In the genomic region with DNA sequence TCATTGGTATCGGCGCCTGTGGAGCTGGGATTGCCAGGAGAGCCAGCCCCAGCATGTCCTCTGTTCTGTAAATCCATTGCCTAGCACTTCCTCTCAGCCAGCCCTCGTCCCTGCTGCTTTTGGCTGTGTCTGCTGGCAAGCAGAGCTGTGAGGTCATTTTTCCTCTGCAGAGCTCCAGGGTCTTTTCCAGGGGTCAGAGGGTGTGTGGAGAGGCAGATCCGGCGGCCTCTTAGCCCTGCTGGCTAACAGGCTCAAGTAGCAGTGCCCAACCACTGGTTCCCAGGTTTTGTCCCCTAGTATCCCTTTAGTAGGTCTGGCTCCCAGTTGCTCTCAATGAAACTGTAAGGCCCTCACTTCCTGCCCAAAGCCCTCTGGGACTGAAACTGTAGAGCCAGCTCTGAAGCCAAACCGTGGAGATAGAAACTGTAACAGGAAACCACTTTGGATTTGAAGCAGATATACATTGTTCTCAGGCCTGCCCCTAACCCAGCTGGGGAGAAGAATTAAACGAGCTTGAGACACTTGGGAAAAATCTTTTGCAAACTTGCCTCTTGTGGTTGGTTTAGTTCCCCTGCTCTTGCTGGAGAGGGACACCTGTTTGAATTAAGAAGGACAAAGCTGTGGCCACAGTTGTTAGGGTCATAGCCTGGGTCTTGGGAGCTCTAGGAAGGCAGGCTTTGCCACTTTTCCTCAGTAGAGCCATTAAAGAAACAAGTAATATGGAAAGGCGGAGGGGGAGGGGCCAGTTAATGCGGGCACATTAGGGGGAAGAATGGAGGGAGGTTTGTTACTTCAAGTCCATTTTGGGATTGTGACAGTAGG, we compare ENCODE assay signal across 8 mouse cellular contexts.
DNase-seq lines count a peak whose midpoint lies in the region; ATAC-seq and TF ChIP-seq lines count a peak whose summit lies in the region.

No protein-coding gene starts in this region.

- no peak for TF ChIP-seq POLR2A in MEL (IDR thresholded peaks at IDR 0.05; ENCODE audit: control insufficient read depth in 1 of 2, insufficient read depth in 1 of 2, low read depth in 1 of 2, low read length in 2 of 2, poor library complexity in 1 of 2)
- TF ChIP-seq POLR2A in cerebellum, adult 2 months (IDR thresholded peaks at IDR 0.05; ENCODE audit: borderline replicate concordance, insufficient read depth, low read length) = no peak

- ATAC-seq in hindbrain, embryonic 13.5 days (ENCODE audit: low FRiP score) = 0 out of 2 replicates have a peak, but pooled peaks have one; percentile 13
- no peak for ATAC-seq in liver, embryonic 11.5 days (replicated peaks; ENCODE audit: low FRiP score)
- ATAC-seq in neural tube, embryonic 11.5 days (ENCODE audit: insufficient read depth, low FRiP score, low TSS enrichment) = no peak
- no peak for ATAC-seq in frontal cortex, adult (ENCODE audit: low TSS enrichment)

- no peak overlapping the region for H3K4me3 ChIP-seq in MEL (ENCODE audit: control insufficient read depth in 1 of 2, insufficient read depth in 1 of 2, low read depth in 2 of 2, low read length in 2 of 2)
- no peak overlapping the region for H3K4me3 ChIP-seq in cerebellum, adult 2 months (replicated peaks; ENCODE audit: insufficient read depth, low read depth, low read length)
- no peak overlapping the region for H3K4me3 ChIP-seq in hindbrain, embryonic 13.5 days
- H3K4me3 ChIP-seq in liver, embryonic 11.5 days (ENCODE audit: low read depth, low read length) = no peak overlapping the region
- no peak overlapping the region for H3K4me3 ChIP-seq in neural tube, embryonic 11.5 days (ENCODE audit: low read depth, low read length)

- no peaks in the 10 kb centered on the region for H3K27me3 ChIP-seq in MEL (ENCODE audit: control insufficient read depth in 1 of 2, insufficient read depth in 2 of 2, low read length in 2 of 2)
- H3K27me3 ChIP-seq in cerebellum, adult 2 months (ENCODE audit: control insufficient read depth, insufficient read depth, low read length) = no peaks in the 10 kb centered on the region
- no peaks in the 10 kb centered on the region for H3K27me3 ChIP-seq in hindbrain, embryonic 13.5 days
- no peaks in the 10 kb centered on the region for H3K27me3 ChIP-seq in liver, embryonic 11.5 days (replicated peaks; ENCODE audit: control insufficient read depth, insufficient read depth, low read length)
- H3K27me3 ChIP-seq in neural tube, embryonic 11.5 days (ENCODE audit: control insufficient read depth, insufficient read depth, low read length) = no peaks in the 10 kb centered on the region

- peaks cover 0 to 7% of the 10 kb centered on the region in 2 experiments; a peak in 2 of 4 replicates for H3K36me3 ChIP-seq in MEL (ENCODE audit: control insufficient read depth in 1 of 2, insufficient read depth in 2 of 2, low read length in 2 of 2)
- H3K36me3 ChIP-seq in hindbrain, embryonic 13.5 days = no peaks in the 10 kb centered on the region
- no peaks in the 10 kb centered on the region for H3K36me3 ChIP-seq in liver, embryonic 11.5 days (ENCODE audit: control insufficient read depth, insufficient read depth, low read length)
- H3K36me3 ChIP-seq in neural tube, embryonic 11.5 days (ENCODE audit: control insufficient read depth, insufficient read depth, low read length) = no peaks in the 10 kb centered on the region

- H3K9me3 ChIP-seq in MEL (replicated peaks; ENCODE audit: insufficient read depth, low read length) = no peaks in the 10 kb centered on the region
- H3K9me3 ChIP-seq in hindbrain, embryonic 13.5 days = no peaks in the 10 kb centered on the region
- H3K9me3 ChIP-seq in liver, embryonic 11.5 days (ENCODE audit: control insufficient read depth, low read length) = no peaks in the 10 kb centered on the region
- H3K9me3 ChIP-seq in neural tube, embryonic 11.5 days (ENCODE audit: control insufficient read depth, low read length) = no peaks in the 10 kb centered on the region

- peak; percentile 47 for DNase-seq in MEL (ENCODE audit: low read depth, low spot score)
- peak; percentile 44 to 62 for DNase-seq in cerebellum, adult 2 months
- peak; percentile 24 to 46 for DNase-seq in gastrocnemius, adult 8-10 months (ENCODE audit: low spot score in 2 of 2)
- peak; percentile 32 for DNase-seq in liver, embryonic 11.5 days (ENCODE audit: low spot score)
- DNase-seq in neural tube, embryonic 11.5 days (ENCODE audit: low spot score) = no peak
- DNase-seq in ovary, postnatal 14 days (ENCODE audit: low spot score) = no peak

- peak overlapping the region; percentile 17; the same call in 1 of the 2 replicates for H3K9ac ChIP-seq in MEL (ENCODE audit: control insufficient read depth, low read depth, low read length, poor library complexity, severe bottlenecking)
- H3K9ac ChIP-seq in hindbrain, embryonic 13.5 days = no peak overlapping the region
- H3K9ac ChIP-seq in liver, embryonic 11.5 days (ENCODE audit: low read depth, low read length) = no peak overlapping the region
- no peak overlapping the region for H3K9ac ChIP-seq in neural tube, embryonic 11.5 days (ENCODE audit: low read length)

- peak in 1 of 2 experiments; percentile 22; a peak in 1 of 4 replicates for TF ChIP-seq EP300 in MEL (IDR thresholded peaks at IDR 0.05; ENCODE audit: low read depth in 1 of 2, low read length in 2 of 2)

- H3K4me2 ChIP-seq in hindbrain, embryonic 13.5 days = no peak overlapping the region
- no peak overlapping the region for H3K4me2 ChIP-seq in liver, embryonic 11.5 days
- no peak overlapping the region for H3K4me2 ChIP-seq in neural tube, embryonic 11.5 days (ENCODE audit: low read depth)

- H3K4me1 ChIP-seq in MEL (ENCODE audit: control insufficient read depth in 1 of 2, insufficient read depth in 2 of 2, low read length in 2 of 2) = peaks cover 11 to 28% of the 10 kb centered on the region in 2 experiments
- H3K4me1 ChIP-seq in cerebellum, adult 2 months (ENCODE audit: control insufficient read depth, insufficient read depth, low read length) = peaks cover 11% of the 10 kb centered on the region
- peaks cover 30% of the 10 kb centered on the region for H3K4me1 ChIP-seq in hindbrain, embryonic 13.5 days (replicated peaks)
- H3K4me1 ChIP-seq in liver, embryonic 11.5 days (replicated peaks; ENCODE audit: control insufficient read depth, insufficient read depth, low read length) = peaks cover 7% of the 10 kb centered on the region; the same call in 1 of the 2 replicates
- H3K4me1 ChIP-seq in neural tube, embryonic 11.5 days (ENCODE audit: control insufficient read depth, insufficient read depth, low read length) = peaks cover 3% of the 10 kb centered on the region; the same call in 1 of the 2 replicates

- H3K79me2 ChIP-seq in MEL (ENCODE audit: control insufficient read depth, insufficient read depth, low read length, poor library complexity) = no peaks in the 10 kb centered on the region

- H3K27ac ChIP-seq in MEL (ENCODE audit: control insufficient read depth, low read depth, low read length) = peak overlapping the region; percentile 27
- no peak overlapping the region for H3K27ac ChIP-seq in cerebellum, adult 2 months (ENCODE audit: insufficient read depth, low read length)
- H3K27ac ChIP-seq in hindbrain, embryonic 13.5 days = peak overlapping the region; percentile 13
- H3K27ac ChIP-seq in liver, embryonic 11.5 days (ENCODE audit: low read depth, low read length) = peak overlapping the region; percentile 13; the same call in 1 of the 2 replicates
- H3K27ac ChIP-seq in neural tube, embryonic 11.5 days (ENCODE audit: low read depth, low read length) = 0 out of 2 replicates have a peak overlapping the region, but pooled peaks have one; percentile 0

- no peak for TF ChIP-seq RAD21 in MEL (IDR thresholded peaks at IDR 0.05; ENCODE audit: low read depth, low read length)

- no peak for TF ChIP-seq CTCF in MEL (IDR thresholded peaks at IDR 0.05 in 2 of 3, conservative IDR thresholded peaks at IDR 0.05 in 1 of 3; ENCODE audit: control insufficient read depth in 1 of 3, insufficient read depth in 1 of 3, low read depth in 2 of 3, low read length in 3 of 3, poor library complexity in 1 of 3, severe bottlenecking in 1 of 3)
- no peak for TF ChIP-seq CTCF in cerebellum, adult 2 months (IDR thresholded peaks at IDR 0.05; ENCODE audit: borderline replicate concordance, insufficient read depth, low read depth, low read length)

- 32% methylated on average over 9 of the region's 9 CpGs for WGBS in cerebellum, adult 2 months
- WGBS in hindbrain, embryonic 13.5 days = 34% methylated on average over 9 of the region's 9 CpGs
- 36% methylated on average over 9 of the region's 9 CpGs for WGBS in liver, embryonic 11.5 days
- WGBS in neural tube, embryonic 11.5 days = 38% methylated on average over 9 of the region's 9 CpGs

TF ChIP-seq in MEL, 35 proteins besides CTCF, POLR2A, EP300 and RAD21:
- TF ChIP-seq KAT2A (conservative IDR thresholded peaks at IDR 0.05; ENCODE audit: low read depth, low read length) (no peak), ETS1 (IDR thresholded peaks at IDR 0.05; ENCODE audit: low read depth, low read length) (peak; percentile 37; the same call in 1 of the 2 replicates), GATA1 (IDR thresholded peaks at IDR 0.05; ENCODE audit: low read depth, low read length) (no peak), ZNF384 (IDR thresholded peaks at IDR 0.05; ENCODE audit: low read depth, low read length) (no peak), ELF1 (IDR thresholded peaks at IDR 0.05; ENCODE audit: low read depth, low read length) (0 out of 2 replicates have a peak, but pooled peaks have one; percentile 17), CHD1 (IDR thresholded peaks at IDR 0.05; ENCODE audit: low read depth, low read length) (no peak), ZKSCAN1 (IDR thresholded peaks at IDR 0.05; ENCODE audit: low read depth, low read length) (no peak), CHD2 (IDR thresholded peaks at IDR 0.05; ENCODE audit: low read length) (no peak), NELFE (IDR thresholded peaks at IDR 0.05; ENCODE audit: low read depth, low read length) (no peak), TAL1 (IDR thresholded peaks at IDR 0.05; ENCODE audit: low read length) (no peak), MYC (IDR thresholded peaks at IDR 0.05; ENCODE audit: low read depth, low read length) (no peak), SIN3A (IDR thresholded peaks at IDR 0.05; ENCODE audit: low read length) (0 out of 2 replicates have a peak, but pooled peaks have one; percentile 48), JUND (IDR thresholded peaks at IDR 0.05; ENCODE audit: low read depth, low read length) (no peak)

Comparison
In these comparisons a context has a peak if more than half of its experiments do, and no peak if none do; other contexts are left out.
1. DNase-seq: peak in MEL (single experiment), cerebellum, adult 2 months (2 of 2), gastrocnemius, adult 8-10 months (2 of 2) and liver, embryonic 11.5 days (single experiment); none in neural tube, embryonic 11.5 days (single experiment) and ovary, postnatal 14 days (single experiment).